Mouse (Mus musculus) 3134 (cell line): Measurements from ENCODE around the gene Rin2.

ENCODE experiments used
- DNase-seq: peaks from one replicate; pipeline ENCODE4 v3.0.0-alpha.2; 2011; ENCODE audit warnings: low spot score; ENCODE audit not compliant: insufficient read length; ENCODE audit errors: extremely low read depth

Rin2 gene

GRCm38 (mm10) chr2:145785758-145786617, 111.0 kb downstream of the Rin2 start:
- peak; percentile 36 for DNase-seq

DNA sequence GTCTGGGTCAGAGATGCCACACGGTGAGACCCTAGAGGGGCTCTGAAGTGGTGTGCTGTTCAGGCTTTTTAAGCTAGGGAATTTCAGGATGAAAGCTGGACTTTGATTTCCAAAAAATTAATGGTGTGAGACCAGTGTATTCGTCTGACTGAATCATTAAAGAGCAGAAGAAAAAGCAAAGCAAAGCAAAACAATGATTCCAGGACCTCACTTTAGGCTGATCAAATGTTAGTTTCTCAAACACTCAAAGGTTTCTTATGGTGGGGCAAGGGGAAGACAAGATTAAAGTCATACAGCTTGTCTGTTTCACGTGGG, 111.6 kb downstream of the Rin2 start:
- no peak for DNase-seq

DNA sequence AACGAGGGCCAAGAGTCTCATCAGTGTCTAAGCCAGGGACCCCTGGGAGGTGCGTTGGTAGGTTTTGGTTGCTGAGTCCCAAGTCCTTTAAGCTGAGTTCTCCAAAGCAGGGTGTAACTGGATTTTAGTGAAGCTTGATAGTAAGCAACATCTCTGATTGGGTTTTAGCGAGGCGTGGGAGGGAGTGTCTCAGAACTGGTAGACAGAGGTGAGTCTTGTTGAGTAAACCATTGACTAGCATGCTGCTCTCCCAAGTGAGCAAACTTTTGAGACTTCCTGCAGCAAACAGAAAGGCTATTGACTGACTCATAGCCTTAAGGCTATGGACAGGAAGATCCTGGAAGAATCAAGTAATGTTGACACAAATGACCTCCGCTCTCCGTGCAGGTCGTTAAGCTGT, 112.5 kb downstream of the Rin2 start:
- no peak for DNase-seq

DNA sequence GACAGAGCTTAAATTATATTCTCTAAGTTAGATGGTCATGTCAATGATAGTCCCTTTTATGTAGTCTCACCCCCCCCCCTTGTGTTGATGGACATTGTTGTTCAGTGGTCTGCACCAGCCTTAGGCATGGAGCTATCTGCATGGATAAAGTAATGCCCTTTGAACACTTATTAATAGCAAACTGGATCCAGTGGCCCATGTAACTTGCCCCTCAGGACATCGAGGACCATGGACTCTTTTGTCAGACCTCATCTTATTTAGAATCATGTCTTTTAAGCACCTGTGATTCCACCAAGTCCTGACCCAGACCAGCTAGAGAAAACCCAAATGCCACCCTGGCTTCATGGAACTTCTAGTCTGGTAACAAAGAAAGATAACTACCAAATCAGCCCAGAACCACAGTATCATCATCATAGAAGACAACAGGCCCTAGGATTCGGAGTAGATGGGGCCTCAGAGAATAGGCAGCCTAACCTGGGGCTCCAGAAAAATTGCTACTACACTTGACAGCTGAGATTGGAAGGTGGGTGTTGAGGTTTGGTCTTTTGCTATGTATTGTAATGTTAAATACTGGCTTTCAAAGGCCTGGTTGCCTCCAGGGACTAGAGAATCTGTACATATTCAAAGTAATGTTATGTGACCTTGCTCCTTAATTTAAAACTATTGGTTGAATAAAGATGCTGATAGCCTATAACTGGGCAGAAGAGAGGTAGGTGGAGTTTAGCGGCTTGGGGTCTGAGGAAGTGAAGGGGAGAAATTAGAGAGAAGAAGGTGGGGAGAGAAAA, 113.7 kb downstream of the Rin2 start:
- DNase-seq, result no peak

- DNase-seq, result no peak
Observed at GRCm38 (mm10) chr2:145793702-145794101, 118.7 kb downstream of the Rin2 start.

GRCm38 (mm10) chr2:145794318-145794954, 119.4 kb downstream of the Rin2 start:
- peak; percentile 24 for DNase-seq

GRCm38 (mm10) chr2:145797851-145798250, 122.8 kb downstream of the Rin2 start:
- no peak for DNase-seq

GRCm38 (mm10) chr2:145798954-145799353, 123.9 kb downstream of the Rin2 start:
- DNase-seq, result no peak

GRCm38 (mm10) chr2:145801322-145802052, 126.5 kb downstream of the Rin2 start:
- DNase-seq, result peak; percentile 11

DNA sequence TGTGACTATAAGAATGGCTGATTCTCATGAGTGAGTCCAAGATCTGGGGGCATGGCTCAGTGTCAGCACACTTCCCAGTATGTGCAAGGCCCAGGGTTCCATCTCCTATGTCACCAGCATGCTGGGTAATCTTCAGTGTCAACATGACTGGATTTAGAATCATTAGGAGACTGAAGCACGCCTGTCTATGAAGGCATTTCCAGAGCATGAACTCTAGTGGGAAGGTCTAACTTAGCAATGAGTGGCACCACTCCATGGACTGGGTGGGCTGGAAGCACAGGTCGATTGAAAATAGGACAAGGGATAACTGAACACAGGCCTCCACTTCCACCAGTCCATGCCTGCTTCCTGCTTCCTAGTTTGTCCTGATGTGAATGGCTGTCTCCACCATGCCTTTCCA, 127.6 kb downstream of the Rin2 start:
- no peak for DNase-seq

- no peak for DNase-seq
Observed at GRCm38 (mm10) chr2:145803822-145804342, 128.9 kb downstream of the Rin2 start.

- DNase-seq, result no peak
Observed at GRCm38 (mm10) chr2:145804524-145804923, 129.5 kb downstream of the Rin2 start.

DNA sequence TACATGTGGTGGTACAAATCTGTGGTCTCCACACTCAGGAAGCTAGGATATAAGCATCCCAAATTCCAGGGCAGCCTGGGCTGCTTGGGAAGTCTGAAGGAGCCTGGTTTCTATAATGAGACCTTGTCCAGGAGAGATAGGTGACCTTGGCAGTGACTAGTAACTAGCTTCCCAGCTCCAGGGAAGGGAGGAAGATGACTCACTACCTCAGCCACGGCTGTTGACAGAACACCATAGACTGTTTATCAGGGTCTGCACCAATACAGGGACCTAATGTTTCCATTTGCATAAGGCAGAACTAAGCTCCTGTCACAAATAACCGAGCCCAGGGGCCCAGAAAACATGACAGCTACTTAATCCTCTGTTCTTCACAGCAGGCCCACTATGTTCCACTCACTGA, 132.3 kb downstream of the Rin2 start:
- no peak for DNase-seq

DNA sequence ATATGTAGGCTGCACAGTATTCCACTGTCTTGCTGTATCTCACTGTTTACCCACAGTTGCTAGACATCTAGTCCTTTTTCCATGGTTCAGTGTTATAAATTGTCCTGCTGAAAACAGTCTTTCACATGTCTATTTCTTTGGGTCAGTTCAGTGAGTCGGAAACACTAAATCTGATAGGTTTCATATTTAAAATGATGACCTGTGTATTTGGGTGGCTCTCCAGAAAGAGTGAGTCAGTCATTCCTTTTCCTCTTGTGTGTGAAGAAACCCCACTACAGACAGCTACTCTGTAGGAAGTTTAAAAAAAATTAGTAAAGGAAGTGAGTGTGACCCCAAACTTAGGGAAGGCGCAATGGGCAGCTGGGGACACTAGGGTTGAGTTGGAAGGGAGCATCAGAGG, 133.2 kb downstream of the Rin2 start:
- no peak for DNase-seq

GRCm38 (mm10) chr2:145808667-145809066, 133.7 kb downstream of the Rin2 start:
- DNase-seq, result no peak

- peak; percentile 20 for DNase-seq
Observed at GRCm38 (mm10) chr2:145810676-145811075, 135.7 kb downstream of the Rin2 start.

DNA sequence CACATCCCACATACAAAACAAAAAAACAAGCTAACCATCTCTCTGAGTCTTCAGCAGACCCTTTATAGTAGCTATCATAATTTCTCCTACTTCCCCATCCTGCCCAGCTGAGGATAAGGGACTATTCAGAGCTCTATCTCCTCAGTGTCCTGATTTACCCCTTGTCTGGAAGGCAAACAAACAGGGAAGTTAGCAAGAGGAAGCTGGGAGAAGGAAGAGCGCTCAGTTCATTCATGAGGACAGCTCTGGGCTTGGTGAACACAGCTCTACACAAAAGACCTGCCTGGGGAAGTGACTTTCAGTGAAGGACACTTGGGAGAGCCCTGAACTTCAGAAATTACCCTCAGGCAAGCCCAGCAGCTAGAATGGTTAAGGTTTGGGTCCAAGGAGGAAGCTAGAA, 137.8 kb downstream of the Rin2 start:
- no peak for DNase-seq

GRCm38 (mm10) chr2:145817195-145817594, 142.2 kb downstream of the Rin2 start:
- DNase-seq, result no peak

DNA sequence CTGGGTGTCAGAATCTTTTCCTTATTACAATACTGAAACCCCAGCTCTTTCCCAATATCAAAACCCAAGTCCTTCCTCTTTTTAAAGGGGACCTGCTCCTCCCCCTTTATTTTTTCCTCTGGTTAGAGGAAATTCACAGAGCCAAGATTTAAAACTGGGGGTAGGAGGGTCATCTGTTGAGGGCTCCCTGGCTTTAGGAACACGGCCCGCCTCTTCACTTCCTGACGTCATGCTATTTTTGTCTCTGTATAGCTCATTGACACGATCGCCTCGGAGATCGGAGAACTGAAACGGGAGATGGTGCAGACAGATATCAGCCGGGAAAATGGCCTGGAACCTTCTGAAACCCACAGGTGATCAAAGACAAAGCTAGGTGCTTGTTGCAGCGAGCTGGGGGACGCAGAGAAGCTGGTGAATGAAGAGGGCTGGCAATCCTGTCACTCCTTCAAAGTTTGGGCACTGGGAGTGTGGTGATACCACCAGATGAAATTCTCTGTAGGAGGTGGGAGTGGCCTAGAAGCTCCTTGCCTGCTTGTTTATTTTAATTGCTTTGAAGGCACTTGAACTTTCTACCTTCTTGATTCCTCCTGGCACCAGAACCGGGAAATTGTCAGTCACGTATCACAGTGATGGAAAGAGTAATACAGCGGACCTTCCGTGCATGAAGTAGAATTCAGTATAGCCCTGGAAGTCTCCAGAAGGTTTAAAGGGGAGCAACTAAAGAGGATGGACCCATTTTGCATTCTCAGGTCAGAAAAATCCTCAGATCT, 147.2 kb downstream of the Rin2 start:
- DNase-seq, result no peak
